Mouse (Mus musculus) monocyte, adult 2 months (primary cell): ENCODE results near the gene Abca12.

Source experiments
- DNase-seq, 2 experiments: peaks; one replicate each; pipeline ENCODE4 v3.0.0; 2022; ENCODE audit warnings: low spot score in 2 of 2, low read depth in 1 of 2

Gene Abca12

DNA sequence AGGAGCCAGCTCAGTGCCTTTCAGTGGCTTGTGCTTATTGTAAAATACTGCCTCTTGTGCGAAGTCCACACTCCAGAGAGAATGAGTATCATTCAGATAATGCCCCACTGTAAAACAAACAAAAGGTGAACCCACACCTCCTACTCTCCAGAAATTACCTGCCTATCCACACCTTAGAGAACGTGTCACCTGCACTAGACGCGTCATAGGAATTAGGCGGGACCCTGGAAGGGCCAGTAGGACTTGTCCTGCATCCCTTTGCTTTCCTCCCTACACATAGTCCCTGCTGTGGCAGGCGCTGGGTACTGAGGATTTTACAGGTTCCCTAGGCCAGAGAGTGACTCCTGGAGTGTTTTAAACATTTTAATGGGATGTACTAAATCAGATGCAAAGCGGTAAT, at the start of gene Abca12:
Gene Abca12 (minus strand): TSS at position 101 of the 400 bp plus-strand sequence.
- no peak for DNase-seq

DNA sequence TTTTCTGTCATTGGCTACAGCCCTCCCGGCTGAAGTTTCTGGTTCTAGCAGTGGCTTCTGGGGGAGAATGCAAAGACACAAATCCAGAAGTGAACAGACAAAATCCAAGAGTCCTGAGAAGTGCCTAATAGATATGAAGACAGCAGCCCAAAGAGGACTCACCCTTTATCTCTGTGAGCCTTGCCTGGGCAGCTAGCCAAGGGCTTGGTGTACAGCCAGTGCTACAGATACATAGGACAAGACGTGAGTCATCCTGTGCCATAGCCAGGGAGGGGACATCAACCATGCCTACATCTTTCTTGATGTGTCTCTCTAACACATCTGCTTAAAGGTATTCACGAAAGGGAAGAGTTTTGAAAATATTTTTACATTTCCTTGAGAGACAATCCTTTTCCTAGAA, 43.3 kb upstream of the Abca12 start:
- DNase-seq: no peak

DNA sequence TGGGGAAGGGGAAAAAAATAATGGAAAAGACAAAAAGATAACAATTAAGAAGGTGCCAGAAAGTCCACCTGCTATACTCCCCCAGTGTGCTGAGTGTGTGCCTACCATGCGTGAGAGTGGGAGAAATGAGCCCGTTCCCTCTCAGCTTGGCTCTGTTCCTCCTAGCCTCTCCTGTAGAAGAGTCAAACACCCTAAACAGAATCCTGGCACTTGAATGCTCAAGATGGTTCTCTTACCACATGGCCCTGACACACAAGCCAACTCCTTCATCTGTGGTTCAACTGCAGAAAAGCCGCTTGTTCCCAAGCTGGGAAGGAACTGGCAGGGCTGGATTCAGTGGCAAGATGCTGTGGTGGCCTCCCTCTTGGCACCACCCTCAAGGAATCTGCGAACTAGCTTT, 32.7 kb upstream of the Abca12 start:
- DNase-seq: no peak

DNA sequence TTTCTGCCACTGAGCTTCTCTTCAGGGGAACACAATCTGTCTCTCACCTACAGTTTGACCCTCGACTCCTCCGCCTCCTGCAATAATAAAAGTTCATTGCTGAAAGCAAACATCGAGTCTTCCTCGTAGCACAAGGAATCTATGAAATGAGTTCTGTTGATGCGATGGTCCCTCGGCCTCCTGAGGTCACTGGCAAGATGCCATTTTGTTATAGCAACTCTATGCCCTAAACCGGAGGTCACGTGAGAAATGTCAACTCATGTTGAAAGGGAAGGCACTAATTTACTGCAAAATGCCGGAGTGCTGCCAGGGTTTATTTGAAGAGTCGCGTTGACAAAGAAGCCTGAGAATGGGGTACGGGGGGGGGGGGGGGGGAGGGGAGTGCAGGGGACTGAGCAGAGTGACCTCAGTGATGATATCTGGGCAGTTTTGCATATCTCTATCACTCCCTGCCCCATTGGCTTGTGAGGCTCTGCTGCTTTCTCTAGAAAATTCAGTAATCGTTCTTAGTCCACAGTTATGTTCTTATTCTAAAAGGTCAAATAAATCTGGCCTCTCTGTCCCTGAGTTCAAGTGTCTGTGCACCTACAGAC, 7.1 kb upstream of the Abca12 start:
- DNase-seq: no peak

DNA sequence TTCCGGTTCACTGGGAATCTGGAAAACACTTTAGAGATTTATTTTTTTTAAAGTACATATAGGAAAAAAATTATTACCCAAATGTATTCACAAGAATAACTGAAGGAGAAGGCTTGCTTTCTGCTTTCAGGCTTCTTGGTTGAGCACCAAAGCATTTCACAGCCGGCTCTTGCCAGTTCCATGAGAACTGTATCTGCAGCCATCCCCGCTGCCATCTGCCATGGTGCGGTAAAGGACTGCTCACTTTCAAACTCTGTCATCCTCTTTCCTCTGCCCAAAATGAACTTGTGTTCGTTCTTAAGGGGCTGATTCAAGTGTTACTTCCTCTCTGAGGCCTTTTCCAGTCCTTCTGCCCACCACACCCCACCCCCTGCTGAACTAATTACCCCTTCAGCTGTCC, 3.8 kb upstream of the Abca12 start:
- DNase-seq: no peak

DNA sequence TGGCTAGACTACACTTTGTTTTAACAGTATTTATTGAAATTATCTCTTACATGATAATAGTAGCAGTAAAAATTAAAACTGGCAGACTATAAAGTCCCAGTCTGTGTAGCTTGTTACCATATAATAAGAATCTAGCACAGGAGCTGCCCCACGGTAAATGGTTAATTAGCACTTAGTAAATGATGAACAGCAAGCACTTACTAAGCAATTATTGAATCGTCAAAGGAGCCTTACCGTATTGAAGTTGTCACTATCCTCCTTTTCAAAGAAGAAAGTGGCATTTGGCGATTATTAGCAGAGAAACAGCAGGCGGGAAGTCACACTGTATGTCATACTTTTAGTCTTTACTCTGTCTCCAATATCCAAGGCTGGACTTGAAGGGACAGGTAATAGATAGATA, 3.2 kb upstream of the Abca12 start:
- no peak for DNase-seq

DNA sequence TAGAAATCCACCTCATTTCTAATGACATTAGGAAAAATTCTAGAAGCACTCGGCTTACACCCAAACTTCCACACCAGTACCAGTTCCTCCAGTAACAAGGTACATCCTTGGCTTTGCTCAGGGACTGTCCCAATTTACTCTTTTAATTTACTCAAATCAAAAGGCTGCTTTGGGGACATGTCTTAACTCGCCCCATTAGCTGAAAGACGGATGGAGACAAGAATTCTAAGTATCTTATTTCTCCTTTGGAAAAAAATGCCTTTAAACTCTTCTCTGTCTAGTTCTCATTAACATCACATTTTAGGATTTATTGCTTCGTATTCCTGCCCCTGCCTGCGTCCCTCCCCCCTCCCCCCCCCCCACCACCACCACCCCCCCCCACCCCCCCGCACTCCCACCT, 626 bp downstream of the Abca12 start:
- DNase-seq: no peak

DNA sequence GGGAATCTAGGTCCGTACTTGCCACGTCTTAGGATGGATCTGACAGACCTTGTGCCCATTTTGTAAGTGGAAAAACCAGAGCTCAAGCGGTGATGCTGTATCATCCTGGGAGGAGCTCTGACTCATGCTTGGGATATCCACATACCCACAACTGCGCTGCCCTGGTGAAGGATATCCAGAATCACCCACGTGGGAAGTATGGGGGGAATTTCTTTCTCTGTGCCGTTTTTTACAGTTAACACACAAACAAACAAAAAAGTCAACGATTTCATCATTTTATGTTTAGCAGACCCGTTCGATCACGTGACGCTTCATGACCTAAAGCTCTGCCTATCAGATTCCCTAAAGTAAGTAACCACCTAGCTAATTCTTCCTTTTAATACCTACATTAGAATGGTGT, 1.6 kb downstream of the Abca12 start:
- no peak for DNase-seq

DNA sequence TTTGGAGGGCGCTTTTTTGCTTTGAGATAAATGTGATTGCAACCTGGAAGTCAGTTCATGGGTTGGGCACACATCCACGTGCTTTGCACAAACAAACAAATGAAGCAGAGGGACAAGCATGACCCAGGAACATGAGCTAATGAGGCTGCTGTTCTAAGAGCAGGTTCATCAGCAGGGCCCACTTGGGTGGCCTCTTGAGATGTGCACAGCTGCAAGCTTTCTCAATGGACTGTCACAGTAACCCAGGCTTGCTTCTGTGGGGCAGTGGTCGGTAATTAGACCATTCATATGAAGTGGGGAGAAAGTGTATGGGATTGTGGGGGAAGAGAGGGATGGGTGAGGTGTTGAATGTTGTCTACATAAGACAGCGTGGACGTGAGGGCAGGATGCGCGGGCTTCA, 7.0 kb downstream of the Abca12 start:
- no peak for DNase-seq

DNA sequence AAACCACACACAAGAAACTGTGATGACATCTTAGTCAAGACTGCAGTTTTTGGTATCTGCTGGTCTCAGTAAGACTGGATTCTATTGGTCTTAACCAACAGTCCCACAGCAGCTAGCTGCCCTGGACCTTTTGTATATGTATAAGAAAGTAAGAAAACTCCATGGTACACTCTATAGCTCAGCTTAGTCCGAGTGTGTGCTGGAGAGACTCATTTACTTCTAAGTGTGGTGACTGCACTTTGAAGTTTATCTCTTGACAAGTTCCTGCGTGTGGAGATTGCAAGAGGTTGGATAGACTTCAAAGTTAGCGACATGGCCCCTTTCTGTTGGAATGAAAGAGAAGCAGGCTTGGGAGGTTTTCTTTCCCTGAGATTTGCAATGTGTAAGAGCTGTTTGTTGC, 17.1 kb downstream of the Abca12 start:
- DNase-seq: no peak

DNA sequence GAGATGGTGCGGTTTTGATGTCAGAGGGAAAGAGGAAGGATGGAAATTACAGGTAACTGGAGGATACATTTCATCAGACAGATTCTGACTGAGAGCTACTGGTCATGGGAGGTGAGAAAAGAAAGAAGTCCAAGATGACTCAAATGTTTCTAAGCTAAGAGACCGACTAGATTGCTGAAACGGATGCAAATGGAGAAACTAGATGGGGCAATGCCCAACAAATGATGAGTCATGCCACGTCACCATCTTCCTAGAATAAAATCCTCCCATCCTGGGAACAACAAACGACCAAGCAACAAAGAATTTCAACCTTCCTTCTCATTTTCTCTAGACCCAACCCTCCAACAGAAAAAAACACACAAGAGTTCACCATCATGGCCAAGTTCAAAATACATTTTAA, 18.6 kb downstream of the Abca12 start:
- no peak for DNase-seq

DNA sequence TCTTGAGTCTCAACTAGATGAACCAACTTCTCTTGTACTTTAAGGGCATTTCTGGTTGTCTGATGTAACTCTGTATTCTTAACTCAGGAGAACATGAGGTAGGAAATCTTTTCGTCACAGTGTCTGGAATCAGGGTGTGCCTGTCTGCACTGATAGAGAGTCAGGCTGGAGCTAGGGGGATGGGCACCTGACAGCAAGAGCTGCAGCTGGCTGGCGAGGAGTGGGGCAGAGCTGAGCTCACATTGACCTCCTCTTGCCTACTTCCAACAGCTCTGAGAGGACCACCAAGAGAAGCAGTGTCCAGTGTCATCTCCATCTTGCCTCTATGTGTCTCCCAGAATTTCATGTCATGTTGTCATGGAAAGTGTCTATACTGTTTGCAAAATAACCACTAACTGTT, 20.5 kb downstream of the Abca12 start:
- DNase-seq: no peak

DNA sequence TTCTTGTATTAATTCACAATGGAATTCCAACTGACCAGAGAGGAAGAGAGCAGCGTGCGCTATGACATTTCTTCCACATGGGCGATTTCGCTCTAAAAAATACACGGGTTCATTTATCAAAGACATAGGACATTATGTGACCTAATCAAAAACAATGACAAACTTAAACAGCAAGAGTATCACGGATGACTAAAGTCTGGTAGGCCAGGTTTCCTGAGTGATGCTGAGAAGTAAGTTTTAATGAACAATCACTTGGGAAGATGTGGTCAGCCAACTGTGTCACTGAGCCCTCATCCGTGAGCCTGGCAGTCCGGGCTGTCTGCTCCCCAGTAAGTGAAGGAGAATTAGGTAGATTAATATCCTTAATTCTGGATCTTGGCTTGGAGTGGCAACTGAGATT, 21.2 kb downstream of the Abca12 start:
- DNase-seq: no peak

DNA sequence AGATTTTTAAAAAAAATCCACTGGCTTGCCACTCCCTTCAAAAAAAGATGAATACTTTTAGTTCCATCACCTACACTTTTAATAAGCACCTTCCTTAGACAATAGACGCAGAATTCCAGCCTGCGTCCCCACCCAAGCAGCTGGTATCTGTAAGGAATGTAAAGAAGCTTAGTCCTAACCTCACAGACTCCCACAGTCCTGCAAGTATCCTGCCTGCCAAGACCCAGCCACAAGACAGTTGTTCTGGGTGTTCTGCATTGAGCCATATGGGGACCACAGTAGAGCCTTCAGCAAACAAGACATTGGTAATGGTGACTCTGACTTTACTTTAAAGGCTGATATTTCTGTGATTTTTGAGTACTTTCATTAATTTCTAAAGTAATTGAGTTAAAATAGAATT, 22.2 kb downstream of the Abca12 start:
- DNase-seq: no peak

DNA sequence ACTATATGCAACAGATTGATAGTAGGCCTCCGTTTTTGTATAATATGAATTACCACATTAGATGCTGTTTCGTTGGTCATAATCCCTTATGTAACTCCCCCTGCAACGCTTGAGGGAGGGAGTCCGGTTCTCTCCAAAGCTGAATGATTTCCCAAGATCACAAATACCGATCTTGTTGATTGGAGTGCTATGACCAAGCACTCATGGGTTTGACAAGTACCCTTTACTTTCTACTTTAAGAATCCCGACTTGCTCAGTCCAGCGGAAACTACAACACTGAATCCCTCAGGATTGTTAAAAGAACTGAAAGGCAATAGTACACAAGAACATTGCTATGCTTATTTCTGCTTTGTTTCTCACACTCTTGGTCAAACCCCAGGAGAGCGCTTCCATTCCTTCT, 28.1 kb downstream of the Abca12 start:
- DNase-seq: no peak

DNA sequence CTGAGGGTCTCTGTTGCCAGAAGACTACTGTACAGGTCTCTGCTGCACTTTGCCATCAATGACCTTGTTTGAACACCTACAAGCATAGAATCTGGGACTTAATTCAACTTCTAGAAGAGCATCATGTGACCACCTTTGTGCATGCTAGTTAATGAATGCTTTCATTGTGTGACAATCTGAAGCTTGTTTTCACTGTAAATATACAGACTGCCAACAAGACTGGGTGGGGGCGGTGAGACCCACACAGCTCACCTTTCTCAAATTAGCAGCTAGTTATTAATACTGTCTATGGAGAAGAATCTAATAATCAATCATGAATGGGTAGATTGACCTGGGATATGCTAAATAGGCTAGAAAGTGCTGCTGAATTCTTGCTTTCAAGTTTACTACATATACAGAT, 30.6 kb downstream of the Abca12 start:
- no peak for DNase-seq

DNA sequence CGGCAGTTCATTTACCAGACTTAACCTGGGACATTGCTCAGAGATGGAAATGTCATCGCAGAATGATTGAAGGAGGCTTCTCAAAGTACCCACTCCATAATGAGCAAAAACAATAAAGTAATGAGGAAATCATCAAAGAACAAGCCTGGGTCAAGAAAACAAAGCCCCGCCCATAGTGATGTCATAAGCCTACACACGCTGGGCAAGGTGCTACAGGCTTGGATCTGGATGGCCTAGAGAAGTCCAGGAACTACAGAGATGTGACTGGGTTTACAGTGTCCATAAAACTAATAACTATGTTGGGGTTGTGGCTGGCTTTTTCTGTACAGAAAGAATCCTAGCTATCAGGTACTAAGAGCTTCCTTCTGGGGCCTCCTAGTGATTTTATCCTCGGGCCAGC, 41.6 kb downstream of the Abca12 start:
- DNase-seq: no peak

DNA sequence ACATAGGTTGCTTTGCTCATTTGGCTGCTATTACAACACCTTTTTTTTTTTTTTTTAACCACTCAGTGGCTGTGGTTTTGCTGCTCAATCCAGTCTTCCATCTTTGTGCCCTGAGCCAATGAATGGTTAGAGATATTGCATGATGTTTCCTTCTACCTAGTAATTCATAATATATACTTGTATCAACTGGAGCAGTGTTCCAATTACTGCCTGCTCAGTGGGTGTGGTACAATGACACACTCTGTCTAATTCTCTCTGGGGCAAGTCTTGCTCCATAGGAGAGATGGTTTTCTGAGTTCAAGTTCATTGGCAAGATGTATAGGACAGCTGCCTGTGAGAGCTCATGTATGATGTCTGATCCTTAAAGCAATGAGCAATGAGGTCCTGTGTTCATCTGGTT, 44.4 kb downstream of the Abca12 start:
- DNase-seq: no peak

DNA sequence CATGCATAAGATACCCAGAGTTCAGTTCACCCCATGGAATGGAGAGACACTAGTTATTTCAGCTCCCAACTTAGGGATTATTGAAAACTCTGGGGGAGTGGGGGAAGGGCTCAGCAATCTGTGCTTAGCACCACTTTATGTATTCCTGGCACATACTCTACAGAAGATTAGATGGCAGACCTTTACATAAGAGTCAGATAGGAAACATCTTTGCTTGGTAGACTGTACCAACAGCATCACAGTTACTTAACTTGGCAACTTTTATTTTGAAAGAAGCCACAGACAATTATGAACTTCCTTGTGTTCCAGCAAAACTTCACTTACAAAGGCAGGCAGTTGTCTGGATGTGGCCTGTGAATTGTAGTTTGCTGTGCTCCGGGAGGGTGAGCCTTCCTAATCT, 46.9 kb downstream of the Abca12 start:
- DNase-seq: no peak

DNA sequence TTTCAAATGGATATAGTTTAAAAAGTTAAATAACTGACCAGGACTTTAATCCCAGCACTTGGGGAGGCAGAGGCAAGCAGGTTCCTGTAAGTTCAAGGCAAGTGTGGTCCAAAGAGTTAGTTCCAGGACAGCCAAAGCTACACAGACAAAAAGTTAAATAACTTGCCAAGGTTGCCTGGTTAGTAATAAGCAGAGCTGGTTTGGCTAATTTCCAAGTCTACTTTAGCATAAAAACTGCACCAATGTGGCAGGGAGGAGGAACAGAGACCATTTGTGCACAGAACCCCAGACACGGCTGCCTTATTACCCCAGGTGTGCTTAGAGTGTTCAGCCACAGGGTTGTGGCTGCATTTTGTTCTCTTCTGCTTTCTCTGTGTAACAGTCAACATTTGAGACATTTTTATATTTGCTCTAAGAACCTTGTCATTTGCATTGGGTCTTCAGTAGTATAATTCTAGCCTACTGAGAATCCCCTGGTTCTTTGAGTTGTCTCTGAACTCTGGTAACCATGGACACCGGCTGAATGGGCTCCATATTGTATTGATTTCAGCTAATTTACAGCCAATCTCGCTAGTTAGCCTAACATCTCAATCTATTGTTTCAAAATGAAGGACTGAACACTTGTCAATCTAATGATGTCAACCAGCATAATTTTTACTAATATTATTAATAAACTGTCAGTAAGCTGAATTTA, 71.7 kb downstream of the Abca12 start:
- DNase-seq: no peak

DNA sequence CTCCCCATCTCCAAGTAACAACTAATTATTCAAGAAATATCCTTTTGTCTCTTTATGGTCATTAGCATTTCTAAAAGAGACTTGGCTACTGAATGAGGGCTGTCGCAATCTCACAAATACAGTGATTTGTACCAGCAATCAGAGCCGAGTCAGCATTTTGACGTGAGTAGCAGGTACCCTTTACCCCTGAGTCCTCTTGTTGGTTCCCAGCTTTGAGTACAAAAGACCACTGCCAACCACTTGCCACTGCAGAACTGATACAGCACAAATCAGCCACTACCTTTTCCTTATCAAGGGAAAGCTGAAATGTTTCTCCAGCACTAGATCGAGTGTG, 72.5 kb downstream of the Abca12 start:
- DNase-seq: no peak

DNA sequence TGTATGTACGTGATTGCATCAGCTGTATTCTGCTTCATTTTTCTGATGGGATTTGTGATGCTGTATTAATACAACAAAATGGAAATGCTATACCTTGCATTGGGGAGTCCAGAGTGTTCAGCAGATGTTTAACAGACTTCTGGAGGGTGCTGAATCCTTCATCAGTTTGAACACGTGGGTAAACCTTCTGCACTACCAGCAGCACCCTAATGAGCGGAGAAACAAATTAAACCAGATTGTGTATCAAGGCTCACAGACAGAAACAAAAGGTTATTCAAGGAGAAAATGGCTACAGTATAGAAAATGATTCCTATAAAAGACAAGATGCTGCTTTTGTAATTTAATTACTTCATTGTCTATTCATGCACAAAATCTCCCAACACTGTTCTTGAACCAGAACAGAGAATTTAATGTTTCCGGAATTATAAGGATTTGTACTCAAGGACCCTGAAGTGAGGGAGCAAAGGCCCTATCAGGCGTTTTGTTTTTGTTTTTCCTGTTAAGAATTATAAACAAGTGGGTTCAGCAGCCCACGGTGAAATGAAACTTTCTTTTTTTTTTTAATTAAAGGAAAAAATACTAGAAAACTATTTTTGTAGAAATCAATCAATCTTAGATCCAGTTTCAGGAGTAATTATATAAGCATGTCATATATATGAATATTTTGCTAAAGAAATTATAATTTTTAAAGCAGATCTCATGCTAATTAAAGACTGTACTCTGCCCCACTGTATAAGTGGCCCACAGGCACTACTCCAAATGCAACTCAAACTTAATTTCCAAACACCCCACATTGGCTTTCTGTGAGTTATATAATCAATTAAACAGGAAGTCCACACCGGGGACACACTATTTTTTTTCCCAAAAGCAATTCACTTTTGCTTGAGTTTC, 73.1 kb downstream of the Abca12 start:
- DNase-seq: no peak
